Mouse (Mus musculus) right cerebral cortex, adult 18-20 months (tissue): ENCODE data around the gene Ubac2.

Experiments used
- DNase-seq: peaks from one replicate; pipeline ENCODE4 v3.0.0; 2022; ENCODE audit warnings: mixed read lengths

Gene Ubac2

DNA sequence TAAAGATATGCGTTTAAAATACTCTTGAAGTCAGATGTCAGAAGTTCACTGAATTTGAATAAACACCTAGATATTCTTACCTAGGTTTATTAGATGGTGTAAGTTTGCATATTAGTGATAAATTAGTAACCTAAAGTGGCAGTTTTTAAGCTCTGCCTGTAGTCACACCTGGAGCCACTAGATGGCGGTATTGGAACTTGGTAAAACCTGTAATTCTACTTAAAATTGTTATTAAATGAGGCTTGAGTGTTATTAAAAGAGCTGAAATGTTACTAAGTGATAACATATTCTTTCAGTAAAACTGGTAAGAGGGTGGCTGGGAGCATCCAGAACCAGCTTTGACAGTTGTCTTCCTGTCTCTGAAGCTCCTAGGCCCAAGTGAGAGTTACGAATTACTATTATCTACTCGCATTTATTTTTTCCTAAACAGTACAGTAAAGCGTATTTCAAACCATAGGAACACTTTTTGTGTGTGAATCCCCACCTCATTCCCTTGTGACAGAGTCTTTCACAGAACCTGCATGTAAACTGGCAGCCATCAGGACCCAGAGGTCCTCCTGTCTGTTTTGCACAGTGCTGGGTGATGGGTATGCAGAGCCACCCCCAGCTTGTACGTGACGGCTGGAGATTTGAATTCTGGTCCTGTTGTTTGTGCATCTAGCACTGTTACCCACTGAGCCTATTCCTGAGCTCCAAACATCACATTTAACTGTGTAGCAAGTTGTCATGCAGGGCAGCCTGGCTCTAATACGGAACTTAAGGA is 50.1 kb downstream of the Ubac2 start:
- DNase-seq: no peak

DNA sequence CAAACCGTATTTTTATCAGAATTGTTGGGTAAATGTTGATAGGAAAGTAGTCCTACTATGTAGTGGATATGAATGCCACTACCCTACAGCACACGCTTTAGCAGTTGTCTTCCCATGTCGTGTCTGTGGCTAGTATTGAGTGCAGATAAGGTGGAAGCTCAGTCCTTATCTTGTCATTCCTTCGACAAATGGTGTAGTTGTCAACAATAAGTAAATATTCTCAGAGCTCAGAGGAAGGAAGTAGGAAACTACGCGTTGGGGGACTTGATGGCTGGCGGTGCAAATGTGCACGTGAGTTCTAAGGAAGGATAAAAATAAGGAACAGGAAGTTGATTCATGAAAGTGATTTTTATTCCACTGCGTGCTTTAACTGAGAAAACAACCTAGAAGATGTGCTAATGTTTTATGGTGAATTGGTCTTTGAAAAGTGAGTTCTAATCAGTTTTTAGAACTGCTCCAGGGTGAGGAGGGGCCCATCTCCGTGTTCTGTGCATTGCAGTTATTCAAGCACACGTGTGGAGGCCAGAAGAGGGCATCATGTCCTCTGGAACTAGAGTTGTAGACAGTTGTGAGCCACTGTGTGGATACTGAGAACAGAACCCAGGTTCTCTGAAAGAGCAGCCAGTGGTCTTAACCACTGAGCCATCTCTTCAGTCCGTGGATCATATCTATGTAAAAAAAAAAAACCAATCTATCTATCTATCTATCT is 51.0 kb downstream of the Ubac2 start:
- no peak for DNase-seq

DNA sequence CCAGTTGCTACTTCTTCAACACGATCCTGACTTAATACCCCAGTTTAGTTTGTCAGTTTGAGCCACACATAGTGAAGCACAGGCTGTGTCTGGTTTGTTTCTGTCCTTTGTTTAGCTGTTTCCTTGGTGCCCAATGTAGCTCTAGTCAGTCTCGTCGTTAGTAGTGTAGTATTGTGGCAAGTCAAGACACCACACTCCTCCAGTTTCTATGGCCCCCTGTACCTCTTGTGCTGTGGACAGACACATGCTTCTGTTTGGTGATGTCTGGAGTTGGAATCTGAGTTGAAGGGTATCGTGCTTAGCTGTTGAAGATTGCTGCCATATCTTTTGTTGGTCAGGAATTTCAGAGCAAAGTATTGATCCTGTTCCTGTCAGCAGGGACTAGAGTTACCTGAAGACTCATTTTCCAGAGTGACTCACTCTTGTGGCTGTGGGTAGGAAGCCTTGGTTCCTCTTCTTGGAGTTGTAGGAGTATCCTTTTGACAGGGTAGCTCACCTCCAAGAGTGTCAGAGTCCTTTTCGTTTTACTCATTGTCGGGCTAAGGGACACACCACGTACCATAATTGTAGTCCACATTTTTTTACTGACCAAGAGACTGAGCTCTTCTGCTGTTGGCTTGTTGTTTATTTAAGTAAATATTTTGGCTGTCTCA is 52.4 kb downstream of the Ubac2 start:
- no peak for DNase-seq

DNA sequence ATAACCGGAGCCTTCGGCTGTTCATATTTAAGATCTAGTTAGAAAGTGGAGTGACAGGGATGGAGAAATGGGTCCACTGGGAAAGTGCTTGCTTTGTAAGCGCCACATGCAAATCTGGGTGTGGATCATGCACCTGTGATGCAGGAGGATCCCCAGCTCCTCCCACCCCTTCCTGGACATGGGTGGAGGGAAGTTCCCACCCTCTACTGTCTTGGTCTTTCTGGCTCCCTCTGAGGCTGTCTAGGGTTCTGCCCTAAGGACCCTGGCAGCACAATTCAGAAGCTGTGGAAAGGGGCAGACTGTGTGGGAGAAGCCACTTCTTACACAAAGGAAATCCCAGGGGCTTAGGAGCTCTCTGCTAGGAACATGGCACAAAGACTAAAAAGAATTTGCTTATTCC is 53.2 kb downstream of the Ubac2 start:
- DNase-seq: no peak

DNA sequence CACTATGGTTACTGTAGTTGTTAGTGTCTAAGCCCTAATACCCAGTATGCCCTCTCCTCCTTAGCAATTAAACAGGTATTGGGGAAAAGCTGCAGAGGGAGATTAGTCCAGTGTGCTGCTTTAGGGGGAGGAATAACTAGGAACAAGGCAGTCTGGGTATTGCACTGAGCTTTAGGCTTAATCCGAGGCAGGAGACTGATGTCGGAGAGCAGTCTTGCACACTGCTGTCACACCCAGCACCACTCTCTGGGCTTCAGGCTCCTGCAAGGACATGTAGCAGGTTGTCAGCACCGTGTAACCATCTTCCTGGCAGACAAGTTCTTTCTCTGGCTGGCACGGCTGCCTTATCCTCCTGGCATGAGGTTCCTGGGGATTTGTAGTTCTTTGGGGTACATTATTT is 53.8 kb downstream of the Ubac2 start:
- no peak for DNase-seq

DNA sequence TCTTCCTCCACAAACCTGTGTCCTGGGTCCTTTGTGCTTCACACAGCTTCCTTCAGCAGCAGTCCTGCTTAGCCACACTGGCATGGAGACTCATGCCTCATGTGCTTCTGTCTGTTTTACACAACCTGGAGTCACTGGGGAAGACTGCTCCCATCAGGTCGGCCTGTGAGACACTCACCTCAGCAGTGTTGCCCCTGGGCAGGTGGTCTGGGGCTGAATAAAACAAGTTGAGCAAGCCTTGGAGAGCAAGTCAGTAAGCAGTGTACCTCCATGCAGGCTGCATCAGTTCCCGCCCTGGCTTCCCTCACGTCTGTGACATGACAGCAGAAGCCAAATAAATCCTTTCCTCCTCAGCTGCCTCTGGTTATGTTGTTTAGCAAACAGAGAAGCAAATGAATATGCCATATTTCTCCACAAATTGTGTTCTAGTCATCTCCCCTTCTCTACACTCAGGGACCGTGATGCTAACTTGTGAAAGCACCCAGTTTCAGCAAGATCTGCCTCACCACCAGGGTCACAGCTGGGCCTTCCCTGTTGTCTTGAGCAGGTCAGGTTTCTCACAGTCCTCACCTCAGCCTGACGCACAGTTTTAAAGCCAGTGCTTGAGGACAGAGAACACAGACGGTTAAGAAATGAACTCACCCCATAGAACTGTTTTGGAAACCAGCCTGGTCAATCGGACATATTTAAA is 55.6 kb downstream of the Ubac2 start:
- DNase-seq: no peak

DNA sequence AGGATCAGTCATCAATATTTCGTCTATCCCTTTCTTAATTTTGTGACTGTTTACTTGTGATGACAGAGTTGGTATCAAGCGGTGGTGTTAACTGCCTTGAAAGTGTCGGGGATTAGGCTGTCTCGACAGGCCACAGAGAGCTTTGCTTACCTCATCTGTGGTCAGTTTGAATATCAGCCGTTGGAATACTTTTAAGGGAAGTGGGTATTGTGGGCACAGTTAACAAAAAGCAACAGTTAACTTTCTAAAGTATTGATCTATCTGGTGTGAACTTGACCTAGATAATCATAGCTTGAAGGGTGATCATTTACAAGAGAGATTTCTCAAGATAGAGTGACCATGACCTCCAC is 56.2 kb downstream of the Ubac2 start:
- DNase-seq: no peak

DNA sequence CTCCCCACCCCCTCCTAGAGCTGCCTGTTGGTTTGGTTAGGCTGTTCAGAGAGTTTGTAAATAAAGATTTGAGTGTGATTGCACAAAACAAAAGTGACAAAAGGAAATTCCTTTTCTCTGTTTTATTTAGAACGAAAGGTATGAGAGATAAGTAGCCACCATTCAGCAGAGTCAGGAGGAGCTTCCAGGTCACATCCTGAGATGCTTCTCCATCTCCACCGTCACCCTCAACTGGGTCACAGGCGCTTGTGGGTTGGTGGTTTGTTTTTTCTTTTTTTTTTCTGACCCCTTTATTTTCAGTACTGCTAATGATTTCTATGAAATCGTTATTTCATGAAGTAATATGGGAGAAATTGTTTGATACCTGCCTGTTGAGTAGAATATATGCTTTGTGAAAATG is 57.9 kb downstream of the Ubac2 start:
- DNase-seq: no peak

DNA sequence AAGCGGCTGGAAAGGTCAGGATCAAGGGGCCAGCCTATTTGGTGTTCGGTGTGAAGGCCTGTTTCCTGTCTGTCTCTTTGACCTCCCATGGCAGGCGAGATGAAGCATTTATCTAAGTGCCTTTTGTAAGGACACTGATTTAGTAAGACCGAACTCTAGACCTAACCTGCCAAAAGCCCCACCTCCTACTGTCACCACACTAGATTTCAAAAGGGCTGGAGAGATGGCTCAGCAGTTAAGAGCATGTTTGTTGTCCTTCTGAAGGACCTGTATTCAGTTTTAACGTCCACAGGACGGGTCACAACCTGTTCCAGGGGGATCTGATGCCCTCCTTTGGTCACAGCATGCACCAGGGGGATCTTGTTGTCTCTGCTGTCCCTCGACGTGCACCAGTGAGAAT is 58.4 kb downstream of the Ubac2 start:
- no peak for DNase-seq

DNA sequence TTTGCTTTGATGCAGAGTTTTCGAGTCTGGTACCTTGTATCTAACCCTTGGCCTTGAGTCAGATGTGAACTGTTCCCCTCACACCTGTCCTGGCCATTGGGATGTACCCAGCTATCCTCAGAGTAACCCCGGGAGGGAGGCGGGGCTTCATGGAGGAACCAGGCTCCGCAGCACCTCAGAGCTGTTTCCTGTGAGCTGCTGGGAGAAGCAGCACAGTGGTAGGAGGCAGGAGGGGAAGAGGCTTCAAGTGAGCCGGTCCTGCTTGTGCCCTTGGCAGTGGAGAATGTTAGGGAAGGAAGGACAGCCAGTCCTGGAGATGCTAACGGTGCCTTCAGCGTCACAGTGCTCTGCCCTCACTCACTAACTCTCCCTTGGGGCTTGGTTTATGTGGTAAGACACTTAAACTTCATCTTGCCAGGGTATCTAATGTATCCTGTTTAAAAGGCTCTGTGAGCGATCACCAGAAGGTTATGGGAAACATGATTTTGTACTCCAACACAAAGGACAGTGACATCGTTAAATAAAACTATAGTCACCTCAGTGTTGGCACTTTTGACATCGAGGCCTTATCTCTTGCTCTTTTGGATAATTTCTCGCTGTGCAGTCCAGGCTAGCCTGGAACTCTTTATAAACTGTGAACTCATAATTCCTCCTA is 59.3 kb downstream of the Ubac2 start:
- DNase-seq: no peak

DNA sequence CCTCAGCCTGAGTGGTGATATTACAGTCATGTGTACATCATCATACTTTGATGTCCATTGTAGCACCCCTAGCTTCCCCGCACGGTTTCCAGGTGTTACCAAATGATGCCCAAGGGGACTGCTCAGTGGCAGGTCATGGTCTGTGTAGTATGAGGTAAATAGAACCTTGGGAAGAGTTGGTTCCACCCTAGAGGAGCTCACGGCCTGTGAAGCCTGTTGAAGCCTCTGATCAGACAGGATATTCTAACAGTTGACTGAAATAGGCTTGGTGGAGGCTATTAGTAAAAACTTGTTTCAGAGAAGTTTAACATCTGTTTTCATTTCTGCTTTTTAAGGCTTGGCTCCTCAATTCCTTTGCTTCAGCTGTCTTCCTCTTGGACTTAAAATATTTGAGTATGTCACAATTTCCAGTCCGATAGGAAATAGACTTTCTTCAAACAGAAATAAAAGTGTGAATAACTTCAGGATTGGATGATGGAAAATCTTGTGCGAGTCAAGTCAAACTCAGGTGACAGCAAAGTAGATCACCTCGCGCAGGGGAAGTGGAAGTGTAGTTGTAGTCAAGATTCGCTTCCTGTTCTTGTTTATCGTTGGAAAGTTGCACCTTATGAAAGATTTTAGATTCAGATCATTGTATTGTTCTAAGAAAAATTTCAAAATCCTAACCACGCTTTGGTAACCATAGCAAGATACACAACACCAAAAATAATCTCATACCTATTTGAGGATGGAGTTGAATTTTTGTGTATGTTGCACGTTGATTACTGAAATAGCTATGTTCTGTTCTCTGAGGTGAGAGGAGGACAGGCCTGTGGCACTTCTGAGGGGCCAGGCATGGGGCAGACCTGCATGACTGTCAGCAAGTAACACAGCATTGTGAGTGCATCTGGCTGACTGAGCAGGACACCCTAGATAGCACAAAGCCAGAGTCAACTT is 60.1 kb downstream of the Ubac2 start:
- no peak for DNase-seq

DNA sequence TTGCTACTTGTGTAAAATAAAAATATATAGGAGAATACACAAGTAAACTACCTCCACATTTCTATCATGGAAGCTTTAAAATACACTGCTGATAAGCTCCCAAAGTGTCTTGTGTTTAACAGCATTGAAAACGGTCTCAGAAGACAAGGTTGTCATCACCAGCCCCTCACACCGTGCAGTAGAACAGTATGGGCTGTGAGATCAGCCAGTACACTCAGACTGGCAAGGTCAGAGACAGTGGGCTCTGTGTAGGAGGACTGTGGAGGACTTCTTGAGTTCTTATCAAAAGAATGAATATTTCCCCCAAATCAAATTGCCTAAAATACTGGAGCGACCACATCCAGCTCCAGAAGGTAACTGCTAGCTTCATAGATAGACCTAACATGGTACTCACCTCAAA is 61.2 kb downstream of the Ubac2 start:
- DNase-seq: no peak

DNA sequence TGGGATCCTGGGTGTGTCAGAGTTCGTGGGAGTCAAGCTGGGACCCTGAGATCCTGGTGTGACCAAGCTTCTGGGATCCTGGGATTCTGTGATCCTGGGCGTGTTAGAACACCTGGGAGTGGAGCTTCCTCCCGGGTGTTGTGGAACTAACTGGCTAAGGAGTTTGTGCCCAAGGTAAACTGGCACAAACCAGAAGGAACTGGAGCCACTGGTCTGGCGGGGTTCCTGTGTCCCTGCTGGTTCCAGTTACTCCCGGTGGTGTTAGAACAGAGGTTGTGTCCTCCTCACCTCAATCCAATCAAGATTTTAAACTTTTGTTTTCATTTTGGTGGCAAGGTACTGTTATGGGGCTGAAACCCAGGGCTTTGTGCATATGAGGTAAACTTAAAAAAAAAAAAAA is 67.7 kb downstream of the Ubac2 start:
- DNase-seq: no peak

DNA sequence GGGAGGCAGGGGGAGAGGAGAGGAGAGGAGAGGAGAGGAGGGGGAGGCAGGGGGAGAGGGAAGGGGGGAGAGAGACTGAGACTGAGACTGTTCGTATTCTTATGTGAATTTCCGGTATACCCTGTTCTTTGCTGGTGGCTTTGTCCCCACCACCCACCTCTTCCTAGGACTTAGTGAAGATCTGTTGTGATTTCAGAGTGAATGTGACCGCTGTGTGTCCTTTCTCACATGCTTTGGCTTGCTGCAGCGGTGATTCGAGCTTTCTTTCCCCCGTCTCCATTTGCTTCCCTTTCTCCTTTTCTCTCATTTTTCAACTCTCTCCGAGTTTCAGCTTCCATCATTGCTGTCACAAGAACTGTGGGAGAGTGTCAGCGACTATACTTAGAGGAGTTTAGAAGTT is 68.3 kb downstream of the Ubac2 start:
- DNase-seq: no peak

DNA sequence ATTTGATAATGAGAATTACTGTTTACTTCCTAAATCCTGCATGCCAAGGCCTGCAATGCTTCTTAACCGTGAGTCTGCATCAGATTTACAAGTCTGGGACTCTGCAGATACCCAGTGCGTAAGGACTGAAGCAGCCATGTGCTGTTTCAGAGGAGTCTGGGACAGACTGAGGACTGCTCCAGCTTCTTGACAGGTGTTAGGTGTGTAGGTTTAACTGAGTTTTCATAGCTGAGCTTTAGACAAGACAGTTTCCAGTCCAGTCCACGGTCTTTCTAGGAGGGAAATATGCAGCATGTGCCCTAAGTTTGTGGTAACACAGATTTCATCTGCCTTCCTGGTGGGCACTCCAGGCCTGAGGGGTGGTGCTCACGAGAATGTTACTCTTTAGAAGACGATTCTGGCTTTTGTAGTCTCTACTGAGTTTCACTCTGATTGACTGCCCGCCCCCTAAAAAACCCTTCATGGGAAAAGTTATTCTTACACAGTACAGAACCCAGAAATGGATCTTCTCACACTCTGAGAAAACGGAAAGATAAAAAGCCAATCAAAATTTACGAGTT is 68.9 kb downstream of the Ubac2 start:
- no peak for DNase-seq

DNA sequence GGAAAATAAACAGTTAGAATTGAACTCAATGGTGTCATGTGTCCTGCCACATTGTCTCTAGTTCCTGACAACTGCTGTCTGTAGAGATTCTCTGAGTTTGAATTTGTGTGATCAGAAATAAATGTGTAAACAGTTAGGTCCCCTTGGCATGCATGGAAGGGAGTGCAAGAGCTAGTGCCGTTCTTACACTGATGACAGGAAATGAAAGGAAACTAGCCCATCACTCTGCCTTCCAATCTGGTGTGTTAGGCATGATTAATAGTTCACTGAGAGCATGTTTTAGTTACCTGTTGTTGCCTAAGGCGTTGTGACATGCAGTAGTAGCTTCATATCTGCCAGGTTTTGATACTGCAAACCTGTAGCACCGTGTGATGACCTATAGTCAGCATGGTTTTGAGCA is 69.5 kb downstream of the Ubac2 start:
- DNase-seq: no peak

DNA sequence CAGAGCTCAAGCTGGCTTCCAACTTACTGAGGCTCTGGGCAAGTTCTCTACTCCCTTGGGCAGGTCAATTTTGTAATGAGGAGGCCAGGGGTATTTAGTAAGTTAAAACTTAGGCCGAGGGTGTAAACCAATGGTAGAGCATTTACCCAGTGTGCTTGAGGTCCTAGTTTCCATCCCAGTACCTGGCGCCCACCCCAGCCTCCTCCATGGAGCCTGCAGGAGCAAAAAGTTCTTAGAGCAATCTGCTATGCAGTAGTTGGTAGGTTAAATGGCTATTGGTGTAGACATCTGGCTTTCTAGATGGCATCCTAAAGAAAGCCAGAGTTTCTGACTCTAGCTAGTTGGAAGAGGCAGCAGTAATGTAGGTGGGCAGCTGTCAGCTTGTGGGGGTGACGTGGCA is 71.0 kb downstream of the Ubac2 start:
- DNase-seq: peak; percentile 20

DNA sequence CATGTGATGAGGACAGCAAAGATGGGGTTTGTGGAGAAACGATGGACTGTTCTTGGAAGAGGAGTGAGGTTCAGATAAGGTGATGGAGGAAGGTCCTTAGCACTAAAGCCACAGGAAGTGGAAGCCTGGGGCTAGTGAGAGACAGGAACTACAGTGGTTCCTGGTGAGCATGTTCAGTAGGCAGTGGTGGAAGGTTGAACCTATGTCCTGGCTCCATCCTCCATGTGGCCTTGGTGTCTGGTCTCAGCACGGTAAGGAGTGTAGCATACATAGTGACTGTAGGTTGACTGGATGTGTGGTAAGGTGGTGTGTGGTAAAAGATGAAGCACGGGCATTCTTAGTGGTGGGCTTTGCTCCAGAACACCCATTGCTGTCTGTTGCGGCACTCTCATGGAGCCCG is 71.5 kb downstream of the Ubac2 start:
- DNase-seq: no peak

DNA sequence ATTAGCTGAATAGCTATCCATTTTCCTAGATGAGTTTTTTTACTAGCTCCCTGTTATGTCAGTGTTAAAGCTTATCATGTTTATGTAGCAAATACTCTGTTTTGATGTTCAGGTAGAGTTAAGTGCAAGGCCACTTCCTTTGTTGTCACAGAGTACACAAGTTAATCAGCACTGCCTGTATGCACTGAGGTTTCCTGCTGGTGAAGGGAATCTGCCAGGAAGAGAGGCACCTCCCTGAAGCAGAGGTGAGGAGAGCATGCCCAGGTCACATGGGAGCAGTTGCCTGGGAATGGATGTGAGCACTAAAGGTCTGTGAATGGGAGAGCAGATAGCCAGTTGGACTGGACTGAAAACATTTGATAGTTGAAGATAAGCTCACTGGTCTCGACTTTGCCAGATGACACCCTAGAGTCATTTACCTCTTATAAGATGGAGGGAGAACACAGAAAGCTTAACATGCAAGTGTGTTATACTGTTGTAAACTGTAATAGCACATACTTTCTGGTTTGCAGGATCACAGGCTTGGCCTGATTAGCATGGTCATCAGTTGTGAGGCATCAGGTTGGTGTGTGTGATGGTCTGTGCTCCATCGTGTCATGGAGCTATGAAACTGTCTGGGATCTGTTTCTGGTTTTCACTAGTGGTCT is 73.1 kb downstream of the Ubac2 start:
- no peak for DNase-seq

DNA sequence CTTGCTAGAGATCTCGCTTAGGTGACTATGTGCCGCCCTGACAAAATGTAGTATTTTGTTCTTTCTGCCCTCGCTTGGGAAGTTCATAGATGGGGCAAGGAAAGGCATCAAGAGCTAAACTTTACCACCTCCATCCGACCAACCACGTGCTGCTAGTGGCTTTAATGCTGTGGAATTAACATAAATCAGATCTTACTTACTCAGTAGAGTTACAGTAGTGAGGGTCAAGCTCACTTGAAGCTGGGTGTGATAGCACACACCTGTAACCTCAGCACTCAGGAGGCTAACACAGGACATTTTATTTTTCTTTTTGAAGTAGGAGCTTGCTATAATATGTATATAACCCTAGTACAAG is 73.6 kb downstream of the Ubac2 start:
- no peak for DNase-seq

DNA sequence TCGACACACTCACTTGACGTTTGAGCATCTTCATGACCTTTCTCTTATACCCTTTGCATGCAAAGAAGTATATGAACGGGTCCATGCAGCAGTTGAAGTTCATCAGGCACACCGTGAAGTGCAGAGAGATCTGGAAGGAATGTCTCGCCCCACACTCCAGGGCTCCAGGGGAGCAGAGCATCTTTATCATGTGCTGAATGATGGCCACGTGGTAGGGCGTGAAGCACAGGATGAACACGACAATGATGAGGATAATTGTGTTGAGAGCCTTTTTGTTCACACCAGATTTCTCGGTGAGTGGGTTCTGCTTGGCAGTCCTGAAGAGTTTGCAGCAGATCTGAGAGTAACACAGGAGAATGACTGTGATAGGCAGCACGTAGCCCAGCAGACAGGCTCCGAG is 75.7 kb downstream of the Ubac2 start:
- no peak for DNase-seq
